Mouse (Mus musculus): ENCODE results near the gene Cirbp. TPM values are rescaled to one million over a fixed set of nuclear protein-coding genes. Genes with fewer than 3 reads are reported as not detected.
"Not testable (repeated sequence)": the region's sequence is repeated elsewhere in the genome, so short reads cannot be mapped to it uniquely, and the experiment has no call there.

Cirbp gene
- polyA plus RNA-seq, 1 experiment from 2014 or later = 116 TPM

DNA sequence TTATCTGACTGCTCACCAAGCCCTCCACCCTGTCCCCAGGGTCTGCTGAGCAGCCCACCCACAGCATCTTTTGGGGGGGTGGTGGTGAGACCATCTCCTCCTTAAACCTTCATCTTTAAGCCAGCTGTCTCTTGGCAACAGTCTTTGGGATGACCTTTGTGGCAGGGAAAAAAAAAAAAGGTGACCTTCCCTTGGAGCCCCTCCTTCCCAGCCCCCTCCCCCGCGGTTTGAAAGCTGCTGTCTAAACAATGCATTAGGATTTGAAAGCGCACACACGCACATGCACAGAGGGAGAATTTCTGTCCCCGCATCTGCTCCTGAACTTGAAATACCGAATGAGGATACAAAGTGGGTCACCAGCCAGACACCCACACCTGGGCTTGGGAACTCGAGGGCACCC lies 38.3 kb downstream of the Cirbp start:
- Histone ChIP-seq H3K4me3 (0 out of 2 replicates have a peak overlapping the region, but pooled peaks have one; percentile 5), H3K36me3 (replicated peaks) (no peaks in the 10 kb centered on the region), H3K4me1 (peaks cover 43% of the 10 kb centered on the region), H3K9me3 (no peaks in the 10 kb centered on the region), H3K27me3 (ENCODE audit: poor library complexity, severe bottlenecking) (peaks cover 28% of the 10 kb centered on the region), H3K27ac (peak overlapping the region; percentile 79)
- WGBS = 27% methylated on average over 7 of the region's 7 CpGs
- no peak for DNase-seq (ENCODE audit: extremely low spot score, low spot score)

DNA sequence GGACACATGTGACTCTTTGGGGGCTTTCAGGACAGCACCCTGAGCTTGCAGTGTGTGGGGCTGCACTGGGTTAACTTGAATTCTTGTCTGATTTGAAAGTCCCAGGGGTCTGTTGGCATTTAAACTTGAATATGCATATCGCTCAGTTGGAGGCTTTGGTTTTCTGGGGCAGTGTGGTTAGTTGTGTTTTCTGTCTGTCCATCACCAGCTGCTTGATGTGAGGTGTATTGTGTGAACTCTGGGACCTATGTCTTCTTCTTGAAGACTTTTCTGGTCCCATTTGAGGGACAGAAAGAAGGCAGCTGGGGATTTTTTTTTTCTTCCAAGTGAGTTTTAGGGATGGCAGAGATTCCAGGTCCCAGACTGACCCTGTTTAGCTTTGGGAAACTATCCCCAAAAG lies 41.4 kb downstream of the Cirbp start:
- 56% methylated on average over 1 of the region's 1 CpGs for WGBS
- Histone ChIP-seq H3K9me3 (no peaks in the 10 kb centered on the region), H3K36me3 (replicated peaks) (no peaks in the 10 kb centered on the region), H3K27me3 (ENCODE audit: poor library complexity, severe bottlenecking) (peaks cover 40% of the 10 kb centered on the region), H3K4me3 (no peak overlapping the region), H3K27ac (peak overlapping the region; percentile 66; the same call in 1 of the 2 replicates), H3K4me1 (peaks cover 41% of the 10 kb centered on the region)
- no peak for DNase-seq (ENCODE audit: extremely low spot score, low spot score)

DNA sequence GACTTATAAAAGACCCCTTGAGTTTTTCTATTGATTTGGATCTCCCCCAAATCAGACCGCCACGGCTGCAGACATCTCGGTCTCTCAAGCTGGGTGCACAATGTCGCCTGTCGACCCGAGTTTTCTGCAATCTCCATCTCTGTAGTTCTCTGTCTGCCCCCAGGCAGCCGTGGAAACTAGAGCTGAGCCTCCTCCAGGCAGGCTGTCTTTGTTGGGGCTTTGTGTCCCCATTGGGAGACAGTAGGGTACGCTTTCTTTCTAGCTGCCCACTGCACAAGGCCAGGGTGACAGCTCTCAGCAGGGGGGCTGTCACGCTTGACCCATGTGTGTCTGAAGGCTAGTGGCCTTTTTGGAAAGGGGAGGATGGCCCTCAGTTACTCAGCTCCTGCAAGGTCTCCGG lies 41.9 kb downstream of the Cirbp start:
- H3K4me3 ChIP-seq = no peak overlapping the region
- H3K27ac ChIP-seq = peak overlapping the region; percentile 66; the same call in 1 of the 2 replicates
- peaks cover 40% of the 10 kb centered on the region for H3K27me3 ChIP-seq (ENCODE audit: poor library complexity, severe bottlenecking)
- H3K9me3 ChIP-seq = no peaks in the 10 kb centered on the region
- no peak for DNase-seq (ENCODE audit: extremely low spot score, low spot score)
- peaks cover 41% of the 10 kb centered on the region for H3K4me1 ChIP-seq
- no peaks in the 10 kb centered on the region for H3K36me3 ChIP-seq (replicated peaks)
- 62% methylated on average over 10 of the region's 10 CpGs for WGBS

DNA sequence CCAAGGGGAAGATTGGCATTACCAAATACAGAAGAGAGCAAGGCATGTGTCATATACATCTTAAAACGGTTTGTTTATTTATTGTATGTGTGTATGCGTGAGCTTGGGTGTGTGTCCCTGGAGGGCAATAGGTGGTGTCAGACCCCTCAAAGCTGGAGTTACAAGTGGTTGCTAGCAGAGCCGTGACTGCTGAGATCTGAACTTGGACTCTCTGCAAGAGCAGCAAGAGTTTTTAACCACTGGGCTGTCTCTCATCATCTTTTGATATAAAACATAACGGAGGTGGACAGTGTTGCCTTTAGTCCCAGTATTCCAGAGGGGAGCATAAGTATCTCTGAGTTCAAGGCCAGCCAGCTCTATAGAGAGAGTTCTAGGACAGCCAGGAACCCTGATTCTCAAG lies 42.5 kb downstream of the Cirbp start:
- H3K4me3 ChIP-seq = no peak overlapping the region
- WGBS = 82% methylated on average over 4 of the region's 4 CpGs

DNA sequence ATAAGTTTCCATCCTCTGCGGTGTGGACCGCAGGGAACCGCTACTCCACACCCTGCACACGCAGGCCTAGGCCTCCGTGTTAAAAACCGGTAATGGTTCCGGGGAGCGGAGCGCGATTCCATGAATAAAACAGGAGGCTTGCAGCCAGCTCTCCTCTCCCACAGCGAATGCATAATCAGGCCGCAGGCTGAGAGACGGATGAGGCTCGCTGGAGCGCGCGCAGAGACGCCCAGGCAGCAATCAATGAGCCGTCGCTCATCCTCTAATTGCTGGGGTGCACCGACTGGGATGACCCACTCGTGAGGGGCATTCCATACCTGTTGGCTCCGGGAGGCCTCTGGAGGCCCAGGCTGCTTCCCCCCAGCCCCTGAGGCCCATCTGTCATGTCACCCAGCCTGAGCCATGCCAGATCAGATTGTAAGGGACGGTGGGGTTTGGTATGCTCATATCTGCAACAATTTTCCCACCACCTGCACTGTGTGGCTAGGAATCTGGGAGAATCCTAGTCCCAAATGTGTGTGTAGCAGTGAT lies 43.1 kb downstream of the Cirbp start:
- no peaks in the 10 kb centered on the region for H3K9me3 ChIP-seq
- 10% methylated on average over 24 of the region's 24 CpGs for WGBS
- DNase-seq (ENCODE audit: extremely low spot score, low spot score) = no peak
- peaks cover 37% of the 10 kb centered on the region for H3K4me1 ChIP-seq
- peak overlapping the region; percentile 29 for H3K4me3 ChIP-seq
- H3K27ac ChIP-seq = peak overlapping the region; percentile 66
- no peaks in the 10 kb centered on the region for H3K36me3 ChIP-seq (replicated peaks)
- peaks cover 40% of the 10 kb centered on the region for H3K27me3 ChIP-seq (ENCODE audit: poor library complexity, severe bottlenecking)

More for the DNA sequence above, 42.5 kb downstream of the Cirbp start:
- peaks cover 41% of the 10 kb centered on the region for H3K4me1 ChIP-seq
- H3K27me3 ChIP-seq (ENCODE audit: poor library complexity, severe bottlenecking) = peaks cover 40% of the 10 kb centered on the region
- H3K36me3 ChIP-seq (replicated peaks) = no peaks in the 10 kb centered on the region
- peak overlapping the region; percentile 66; the same call in 1 of the 2 replicates for H3K27ac ChIP-seq
- no peaks in the 10 kb centered on the region for H3K9me3 ChIP-seq
- DNase-seq (ENCODE audit: extremely low spot score, low spot score) = no peak

DNA sequence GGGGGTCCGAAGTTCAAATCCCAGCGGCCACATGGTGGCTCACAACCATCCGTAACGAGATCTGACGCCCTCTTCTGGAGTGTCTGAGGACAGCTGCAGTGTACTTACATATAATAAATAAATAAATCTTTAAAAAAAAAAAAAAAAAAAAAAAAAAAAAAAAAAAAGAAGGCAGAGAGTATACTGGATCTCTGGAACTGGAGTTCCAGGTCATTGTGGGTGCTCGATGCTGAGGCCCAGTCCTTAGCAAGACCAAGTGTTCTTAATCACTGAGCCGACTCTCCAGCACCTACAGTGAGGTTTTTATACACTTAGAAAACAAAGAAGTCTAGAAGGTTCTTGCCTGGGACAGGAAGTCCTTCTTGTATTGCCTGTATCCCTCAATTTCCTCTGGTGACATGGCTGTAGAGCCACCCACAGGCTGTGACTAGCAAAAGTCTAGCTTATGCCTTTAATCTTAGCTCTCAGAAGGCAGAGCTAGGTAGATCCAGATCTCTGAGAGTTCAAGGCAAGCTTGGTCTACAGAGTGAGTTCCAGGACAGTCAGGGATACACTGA lies 45.8 kb downstream of the Cirbp start:
- H3K27me3 ChIP-seq (ENCODE audit: poor library complexity, severe bottlenecking) = peaks cover 42% of the 10 kb centered on the region
- 68% methylated on average over 7 of the region's 7 CpGs for WGBS
- not testable (repeated sequence) for DNase-seq (ENCODE audit: extremely low spot score, low spot score)

DNA sequence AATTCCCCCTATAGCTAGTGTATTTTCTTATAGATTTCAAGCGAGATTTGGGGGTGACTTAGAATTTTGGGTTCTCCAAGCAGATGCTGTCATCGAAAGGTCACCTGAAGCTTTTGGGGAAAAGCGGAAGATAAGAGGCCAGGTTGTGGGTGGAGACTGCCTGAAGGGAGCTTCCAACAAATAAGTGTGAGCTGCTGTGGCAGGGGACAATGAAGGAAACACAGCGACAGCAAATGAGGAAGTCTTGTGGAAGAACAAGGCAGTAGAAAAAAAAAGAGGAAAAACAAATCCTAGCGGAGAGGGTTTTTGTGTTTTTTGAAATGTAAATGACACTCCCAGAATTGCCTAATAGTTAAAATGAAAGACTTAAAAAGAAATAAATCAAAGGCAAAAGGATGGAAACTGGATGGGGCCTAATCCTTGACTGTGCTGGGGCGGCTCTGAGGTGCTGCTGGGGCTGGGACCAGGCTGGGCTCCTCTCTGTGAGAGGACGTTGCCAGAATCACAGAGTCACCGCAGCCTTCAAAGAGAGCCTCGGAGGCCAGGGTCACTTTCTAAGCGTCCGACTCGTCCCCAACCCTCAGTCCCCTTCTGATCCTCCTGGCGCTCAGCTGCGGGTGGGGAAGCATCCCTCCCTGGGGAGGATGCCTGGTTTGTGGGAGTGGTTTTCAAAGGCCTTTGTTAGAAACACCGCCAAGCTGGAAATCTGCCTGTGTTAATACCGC lies 49.4 kb downstream of the Cirbp start:
- peak overlapping the region; percentile 18; the same call in 1 of the 2 replicates for H3K4me3 ChIP-seq
- 12% methylated on average over 16 of the region's 16 CpGs for WGBS
- H3K4me1 ChIP-seq = peaks cover 20% of the 10 kb centered on the region
- H3K36me3 ChIP-seq (replicated peaks) = no peaks in the 10 kb centered on the region
- no peak for DNase-seq (ENCODE audit: extremely low spot score, low spot score)
- peak overlapping the region; percentile 84 for H3K27ac ChIP-seq
- H3K27me3 ChIP-seq (ENCODE audit: poor library complexity, severe bottlenecking) = peaks cover 8% of the 10 kb centered on the region
- H3K9me3 ChIP-seq = no peaks in the 10 kb centered on the region

More for the DNA sequence above, 45.8 kb downstream of the Cirbp start:
- H3K27ac ChIP-seq; H3K4me3 ChIP-seq; H3K9me3 ChIP-seq; H3K36me3 ChIP-seq (replicated peaks): not testable (repeated sequence)
- H3K4me1 ChIP-seq = peaks cover 41% of the 10 kb centered on the region

DNA sequence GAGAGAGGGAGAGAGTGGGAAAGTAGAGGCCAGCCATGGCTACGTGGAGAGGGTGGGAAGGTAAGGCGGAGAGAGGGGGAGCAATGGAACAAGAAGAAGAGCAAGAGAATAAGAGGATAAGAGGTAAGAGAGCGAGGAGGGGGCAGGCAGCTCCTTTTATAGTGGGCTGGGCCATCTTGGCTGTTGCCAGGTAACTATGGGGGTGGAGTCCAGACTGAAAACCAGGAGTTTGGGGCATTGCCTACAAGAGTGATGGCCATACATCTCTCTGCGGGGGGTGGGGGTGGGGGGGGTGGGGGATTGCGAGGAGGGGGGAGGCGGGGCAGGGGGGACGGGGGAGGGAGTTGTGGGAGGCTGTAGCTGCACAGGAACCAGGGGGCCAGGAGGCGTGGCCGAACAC lies 54.9 kb downstream of the Cirbp start:
- Histone ChIP-seq H3K4me1 (peaks cover 30% of the 10 kb centered on the region), H3K27me3 (ENCODE audit: poor library complexity, severe bottlenecking) (peaks cover 5% of the 10 kb centered on the region), H3K36me3 (replicated peaks) (no peaks in the 10 kb centered on the region), H3K27ac (0 out of 2 replicates have a peak overlapping the region, but pooled peaks have one; percentile 37), H3K9me3 (no peaks in the 10 kb centered on the region), H3K4me3 (no peak overlapping the region)
- DNase-seq (ENCODE audit: extremely low spot score, low spot score) = no peak
- 41% methylated on average over 8 of the region's 9 CpGs for WGBS

Other genes with a start within 250 kb of the Cirbp start
- 0.28 and 0.48 TPM in 2 replicates for gene Kiss1r, start 249.0 kb upstream of the Cirbp start, polyA plus RNA-seq (2016; fragmentation: Nextera tagmentation; extraction: Ambion mirVana)
- 112 and 116 TPM in 2 replicates for gene R3hdm4, start 244.8 kb upstream of the Cirbp start, polyA plus RNA-seq (2016; fragmentation: Nextera tagmentation; extraction: Ambion mirVana)
- gene Arid3a, start 238.9 kb upstream of the Cirbp start, polyA plus RNA-seq (2016; fragmentation: Nextera tagmentation; extraction: Ambion mirVana) = 12.5 and 13.0 TPM in 2 replicates
- gene Wdr18, start 205.8 kb upstream of the Cirbp start, polyA plus RNA-seq (2016; fragmentation: Nextera tagmentation; extraction: Ambion mirVana) = 165 and 167 TPM in 2 replicates
- gene Grin3b, start 195.3 kb upstream of the Cirbp start, polyA plus RNA-seq (2016; fragmentation: Nextera tagmentation; extraction: Ambion mirVana) = 0.20 and 0.31 TPM in 2 replicates
- gene Tmem259, start 181.7 kb upstream of the Cirbp start, polyA plus RNA-seq (2016; fragmentation: Nextera tagmentation; extraction: Ambion mirVana) = 8.4 and 9.6 TPM in 2 replicates
- gene Cnn2, start 177.4 kb upstream of the Cirbp start, polyA plus RNA-seq (2016; fragmentation: Nextera tagmentation; extraction: Ambion mirVana) = 222 and 226 TPM in 2 replicates
- gene Abca7, start 169.5 kb upstream of the Cirbp start, polyA plus RNA-seq (2016; fragmentation: Nextera tagmentation; extraction: Ambion mirVana) = 2.9 and 3.1 TPM in 2 replicates
- 8.0 and 9.1 TPM in 2 replicates for gene Arhgap45, start 149.3 kb upstream of the Cirbp start, polyA plus RNA-seq (2016; fragmentation: Nextera tagmentation; extraction: Ambion mirVana)
- 279 and 286 TPM in 2 replicates for gene Polr2e, start 126.2 kb upstream of the Cirbp start, polyA plus RNA-seq (2016; fragmentation: Nextera tagmentation; extraction: Ambion mirVana)
- 670 and 692 TPM in 2 replicates for gene Gpx4, start 118.8 kb upstream of the Cirbp start, polyA plus RNA-seq (2016; fragmentation: Nextera tagmentation; extraction: Ambion mirVana)
- gene Sbno2, start 60.4 kb upstream of the Cirbp start, polyA plus RNA-seq (2016; fragmentation: Nextera tagmentation; extraction: Ambion mirVana) = 14.7 and 15.6 TPM in 2 replicates
- 14.4 and 18.1 TPM in 2 replicates for gene Stk11, start 50.2 kb upstream of the Cirbp start, polyA plus RNA-seq (2016; fragmentation: Nextera tagmentation; extraction: Ambion mirVana)
- 495 and 498 TPM in 2 replicates for gene Atp5d, start 27.4 kb upstream of the Cirbp start, polyA plus RNA-seq (2016; fragmentation: Nextera tagmentation; extraction: Ambion mirVana)
- 6.8 and 7.3 TPM in 2 replicates for gene Cbarp, start 25.1 kb upstream of the Cirbp start, polyA plus RNA-seq (2016; fragmentation: Nextera tagmentation; extraction: Ambion mirVana)
- gene Midn, start 17.7 kb upstream of the Cirbp start, polyA plus RNA-seq (2016; fragmentation: Nextera tagmentation; extraction: Ambion mirVana) = 19.1 and 19.8 TPM in 2 replicates
- 9.8 and 10.7 TPM in 2 replicates for gene 1600002K03Rik, start 7.0 kb downstream of the Cirbp start, polyA plus RNA-seq (2016; fragmentation: Nextera tagmentation; extraction: Ambion mirVana)
- 23.2 and 24.2 TPM in 2 replicates for gene Efna2, start 13.5 kb downstream of the Cirbp start, polyA plus RNA-seq (2016; fragmentation: Nextera tagmentation; extraction: Ambion mirVana)
- 89.4 and 98.3 TPM in 2 replicates for gene Mum1, start 60.4 kb downstream of the Cirbp start, polyA plus RNA-seq (2016; fragmentation: Nextera tagmentation; extraction: Ambion mirVana)
- 309 and 314 TPM in 2 replicates for gene Ndufs7, start 83.1 kb downstream of the Cirbp start, polyA plus RNA-seq (2016; fragmentation: Nextera tagmentation; extraction: Ambion mirVana)
- 18.3 and 19.1 TPM in 2 replicates for gene Gamt, start 95.0 kb downstream of the Cirbp start, polyA plus RNA-seq (2016; fragmentation: Nextera tagmentation; extraction: Ambion mirVana)
- 48.2 and 52.3 TPM in 2 replicates for gene Dazap1, start 95.5 kb downstream of the Cirbp start, polyA plus RNA-seq (2016; fragmentation: Nextera tagmentation; extraction: Ambion mirVana)
- 1,138 and 1,144 TPM in 2 replicates for gene Rps15, start 126.5 kb downstream of the Cirbp start, polyA plus RNA-seq (2016; fragmentation: Nextera tagmentation; extraction: Ambion mirVana)
- 19.4 and 27.0 TPM in 2 replicates for gene Apc2, start 130.0 kb downstream of the Cirbp start, polyA plus RNA-seq (2016; fragmentation: Nextera tagmentation; extraction: Ambion mirVana)
- 56.4 and 60.2 TPM in 2 replicates for gene 2310011J03Rik, start 154.6 kb downstream of the Cirbp start, polyA plus RNA-seq (2016; fragmentation: Nextera tagmentation; extraction: Ambion mirVana)
- gene Pcsk4, start 163.5 kb downstream of the Cirbp start, polyA plus RNA-seq (2016; fragmentation: Nextera tagmentation; extraction: Ambion mirVana) = 5.7 and 6.7 TPM in 2 replicates
- 7.7 and 9.1 TPM in 2 replicates for gene Reep6, start 164.0 kb downstream of the Cirbp start, polyA plus RNA-seq (2016; fragmentation: Nextera tagmentation; extraction: Ambion mirVana)
- 0.27 and 0.54 TPM in 2 replicates for gene Adamtsl5, start 182.4 kb downstream of the Cirbp start, polyA plus RNA-seq (2016; fragmentation: Nextera tagmentation; extraction: Ambion mirVana)
- 0.43 and 0.71 TPM in 2 replicates for gene Plk5, start 190.5 kb downstream of the Cirbp start, polyA plus RNA-seq (2016; fragmentation: Nextera tagmentation; extraction: Ambion mirVana)
- 6.8 and 7.0 TPM in 2 replicates for gene Mex3d, start 221.7 kb downstream of the Cirbp start, polyA plus RNA-seq (2016; fragmentation: Nextera tagmentation; extraction: Ambion mirVana)
- 343 and 346 TPM in 2 replicates for gene Mbd3, start 233.6 kb downstream of the Cirbp start, polyA plus RNA-seq (2016; fragmentation: Nextera tagmentation; extraction: Ambion mirVana)
- gene Uqcr11, start 240.8 kb downstream of the Cirbp start, polyA plus RNA-seq (2016; fragmentation: Nextera tagmentation; extraction: Ambion mirVana) = 625 and 631 TPM in 2 replicates

Measured in forebrain, embryonic 10.5 days (tissue).